Mouse (Mus musculus) midbrain, embryonic 15.5 days (tissue): ENCODE results near the gene Wwp2. TPM values are rescaled to one million over a fixed set of nuclear protein-coding genes. Genes with fewer than 3 reads are reported as not detected.

ENCODE experiments used
- ATAC-seq: fragments of 200-750 bp; cut with Nextera tagmentation; replicated peaks from 2 replicates; pipeline ENCODE4 v1.8.0; 2017; ENCODE audit warnings: moderate TSS enrichment
- H3K27ac ChIP-seq: fragments of 300-500 bp; sonication (generic); 2 replicates; pipeline ENCODE4 v1.5.1; 2015; ENCODE audit warnings: mild to moderate bottlenecking, inconsistent platforms
- H3K27me3 ChIP-seq: fragments of 300-500 bp; sonication (generic); replicated peaks from 2 replicates; pipeline ENCODE4 v1.6.1; 2015; ENCODE audit warnings: inconsistent platforms
- H3K36me3 ChIP-seq: fragments of 300-500 bp; sonication (generic); replicated peaks from 2 replicates; pipeline ENCODE4 v1.6.1; 2015; ENCODE audit warnings: inconsistent platforms
- H3K4me1 ChIP-seq: fragments of 300-500 bp; sonication (generic); 2 replicates; pipeline ENCODE4 v1.6.1; 2015; ENCODE audit warnings: inconsistent platforms
- H3K4me2 ChIP-seq: fragments of 300-500 bp; sonication (generic); 2 replicates; pipeline ENCODE4 v1.6.1; 2015; ENCODE audit warnings: inconsistent platforms, mild to moderate bottlenecking, moderate library complexity
- H3K4me3 ChIP-seq: fragments of 300-500 bp; sonication (generic); 2 replicates; pipeline ENCODE4 v1.5.1; 2015; ENCODE audit warnings: mild to moderate bottlenecking, inconsistent platforms
- H3K9ac ChIP-seq: fragments of 300-500 bp; sonication (generic); 2 replicates; pipeline ENCODE4 v1.6.1; 2015; ENCODE audit warnings: mild to moderate bottlenecking, inconsistent platforms
- H3K9me3 ChIP-seq: fragments of 300-500 bp; sonication (generic); 2 replicates; pipeline ENCODE4 v1.6.1; 2016; ENCODE audit warnings: inconsistent platforms
- WGBS: fragments of 180-500 bp; shearing (Covaris S2); methylation state at CpG from one replicate; pipeline ENCODE4 v1.1.7; 2015; ENCODE audit warnings: mixed read lengths; 5-methylcytosine and 5-hydroxymethylcytosine counted together
- polyA plus RNA-seq: library from polyadenylated mRNA; unstranded; fragments of >200 nt; fragmentation: Nextera tagmentation; extraction: Ambion mirVana; gene quantifications from 2 replicates; pipeline ENCODE4 v1.2.1, GENCODE M21; 2015

The Wwp2 gene
- polyA plus RNA-seq, 1 experiment from 2014 or later = 44.3 TPM

DNA sequence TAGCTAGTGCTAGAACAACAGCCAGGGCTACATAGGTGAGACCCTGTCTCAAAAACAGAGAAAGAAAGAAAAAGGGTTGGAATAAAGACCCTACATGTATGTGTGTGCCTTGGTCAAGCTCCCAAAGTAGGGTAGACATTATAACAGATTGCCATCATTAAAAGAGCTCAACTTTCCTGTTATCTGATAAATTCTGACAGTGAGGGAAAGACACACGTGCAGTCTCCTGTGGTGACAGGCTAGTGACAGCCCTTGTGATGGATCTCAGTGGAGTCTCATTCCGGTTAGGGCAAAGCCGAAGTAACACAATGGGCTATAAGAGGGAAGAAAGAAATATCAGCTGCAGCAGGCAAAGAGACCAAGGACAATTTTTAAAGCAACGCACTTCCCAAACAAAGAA, 32.1 kb upstream of the Wwp2 start:
- H3K27me3 ChIP-seq = no peaks in the 10 kb centered on the region
- H3K4me1 ChIP-seq = peaks cover 14% of the 10 kb centered on the region
- H3K36me3 ChIP-seq = 0 out of 2 replicates have a peak, but pooled peaks cover 3% of the 10 kb centered on the region
- no peak overlapping the region for H3K4me3 ChIP-seq
- H3K27ac ChIP-seq = no peak overlapping the region
- no peak for ATAC-seq
- no peak overlapping the region for H3K4me2 ChIP-seq
- no peaks in the 10 kb centered on the region for H3K9me3 ChIP-seq
- H3K9ac ChIP-seq = no peak overlapping the region
- WGBS = 79% methylated on average over 4 of the region's 4 CpGs

DNA sequence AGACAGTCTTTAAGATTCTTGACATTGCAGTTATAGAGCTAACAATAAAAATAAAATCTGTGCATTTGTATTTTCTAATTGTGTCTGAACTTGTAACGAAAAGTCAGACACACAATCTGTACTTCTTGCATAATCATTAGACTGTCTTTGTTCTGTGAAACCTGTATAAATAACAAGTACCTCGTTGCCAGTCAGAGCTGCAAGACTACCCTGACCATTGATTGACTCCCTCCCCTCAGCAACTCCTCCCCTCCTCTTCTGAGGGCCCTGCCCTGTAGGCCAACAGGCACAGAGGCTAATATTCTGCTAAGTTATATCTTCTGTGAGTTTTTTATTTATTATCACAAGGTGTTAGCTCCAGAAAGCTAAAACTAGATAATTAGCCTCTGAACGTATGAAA, 30.2 kb upstream of the Wwp2 start:
- Histone ChIP-seq H3K36me3 (peaks cover 22% of the 10 kb centered on the region), H3K9ac (no peak overlapping the region), H3K4me3 (no peak overlapping the region), H3K4me1 (peaks cover 14% of the 10 kb centered on the region), H3K4me2 (no peak overlapping the region), H3K27ac (no peak overlapping the region), H3K27me3 (no peaks in the 10 kb centered on the region), H3K9me3 (no peaks in the 10 kb centered on the region)
- ATAC-seq = no peak
- 72% methylated on average over 3 of the region's 3 CpGs for WGBS

DNA sequence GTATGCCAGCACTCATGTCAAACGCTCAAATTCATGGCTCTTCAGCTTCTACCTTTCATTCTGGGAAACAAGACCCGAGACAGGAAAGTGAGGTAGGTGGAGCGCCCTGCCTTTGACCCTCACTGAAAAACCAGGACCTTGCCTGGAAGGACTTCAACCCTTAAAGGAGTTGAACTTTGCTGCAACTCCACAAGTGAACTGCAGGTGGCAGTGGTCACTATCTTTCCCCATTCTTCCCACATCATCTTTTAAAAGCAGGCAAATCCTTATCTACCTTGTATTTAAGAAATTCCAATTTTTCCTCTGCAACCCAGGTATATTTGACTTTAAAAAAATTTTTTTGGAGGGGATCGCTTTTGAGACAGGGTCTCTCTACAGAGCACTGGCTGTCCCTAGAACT, 24.8 kb upstream of the Wwp2 start:
- Histone ChIP-seq H3K27ac (no peak overlapping the region), H3K4me2 (no peak overlapping the region), H3K27me3 (no peaks in the 10 kb centered on the region), H3K9me3 (no peaks in the 10 kb centered on the region), H3K4me1 (no peaks in the 10 kb centered on the region), H3K36me3 (peaks cover 58% of the 10 kb centered on the region), H3K9ac (no peak overlapping the region), H3K4me3 (no peak overlapping the region)
- WGBS = 78% methylated on average over 4 of the region's 4 CpGs
- ATAC-seq = no peak

DNA sequence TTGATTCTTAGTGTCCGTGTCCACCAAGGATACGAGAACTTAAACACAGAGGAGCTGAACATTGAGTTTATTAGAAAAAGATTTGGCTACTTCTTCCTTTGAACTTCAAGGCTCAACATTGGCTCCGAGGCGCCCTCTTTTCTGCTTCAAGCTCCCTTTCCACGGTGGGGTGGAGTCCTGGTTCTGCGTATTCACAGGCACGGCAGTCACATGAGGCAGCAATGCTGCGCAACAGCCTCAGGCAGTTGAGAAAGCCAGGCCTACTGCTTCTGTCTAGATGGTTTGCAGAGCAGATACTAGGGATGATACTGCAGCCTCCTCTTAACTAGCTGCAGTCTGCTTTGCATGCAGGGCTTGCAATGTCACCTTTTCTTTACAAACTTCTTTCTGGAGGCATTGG, 23.6 kb upstream of the Wwp2 start:
- 93% methylated on average over 8 of the region's 8 CpGs for WGBS

DNA sequence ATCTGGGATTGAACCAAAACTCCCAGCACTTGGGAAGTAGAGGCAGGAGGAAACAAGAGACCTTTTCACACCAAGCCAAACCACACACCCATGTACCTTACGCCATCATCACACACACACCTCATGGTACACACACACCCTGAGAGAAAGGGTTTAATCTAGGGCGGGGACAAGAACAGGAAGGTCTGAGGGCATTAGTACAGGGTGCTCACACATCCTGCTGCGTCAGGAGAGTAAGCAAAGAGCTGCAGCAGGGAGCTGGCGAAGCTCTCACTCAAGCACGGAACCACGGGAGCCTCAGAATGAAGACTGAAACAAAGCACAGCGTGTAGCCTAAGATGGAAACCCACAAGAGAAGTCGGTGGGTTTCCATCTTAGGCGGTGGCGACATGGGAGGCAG, 22.3 kb upstream of the Wwp2 start:
- Histone ChIP-seq H3K4me2 (no peak overlapping the region), H3K9me3 (no peaks in the 10 kb centered on the region), H3K9ac (no peak overlapping the region), H3K4me3 (no peak overlapping the region), H3K27ac (no peak overlapping the region), H3K27me3 (no peaks in the 10 kb centered on the region), H3K36me3 (peaks cover 77% of the 10 kb centered on the region), H3K4me1 (no peaks in the 10 kb centered on the region)
- ATAC-seq = no peak
- 92% methylated on average over 10 of the region's 10 CpGs for WGBS

More for the DNA sequence above, 23.6 kb upstream of the Wwp2 start:
- H3K4me2 ChIP-seq = no peak overlapping the region
- ATAC-seq = no peak
- no peak overlapping the region for H3K9ac ChIP-seq
- no peak overlapping the region for H3K4me3 ChIP-seq
- H3K36me3 ChIP-seq = peaks cover 67% of the 10 kb centered on the region
- no peaks in the 10 kb centered on the region for H3K4me1 ChIP-seq
- H3K9me3 ChIP-seq = no peaks in the 10 kb centered on the region
- no peak overlapping the region for H3K27ac ChIP-seq
- no peaks in the 10 kb centered on the region for H3K27me3 ChIP-seq

DNA sequence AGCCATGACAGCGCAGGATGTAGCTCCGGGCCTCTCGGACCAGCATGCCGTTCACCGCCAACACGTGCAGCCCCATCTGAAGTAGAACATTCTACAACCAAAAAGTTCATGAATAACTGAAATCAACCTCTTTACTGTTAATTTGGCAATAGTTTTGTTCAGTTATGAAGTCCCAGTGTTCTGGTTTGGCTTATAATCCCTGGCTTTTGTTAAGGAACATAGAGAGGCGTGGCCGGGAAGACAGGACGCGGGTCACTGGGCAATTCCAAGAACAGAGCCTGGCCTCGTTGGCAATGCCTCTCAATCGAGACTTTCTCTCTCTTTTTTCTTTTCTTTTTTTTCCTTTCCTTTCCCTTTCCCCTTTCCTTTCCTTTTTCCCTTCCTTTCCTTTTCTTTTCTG, 19.2 kb upstream of the Wwp2 start:
- no peak overlapping the region for H3K9ac ChIP-seq
- H3K36me3 ChIP-seq = peaks cover 60% of the 10 kb centered on the region
- H3K4me1 ChIP-seq = 0 out of 2 replicates have a peak, but pooled peaks cover under 1% of the 10 kb centered on the region
- no peak overlapping the region for H3K27ac ChIP-seq
- no peak overlapping the region for H3K4me2 ChIP-seq
- no peaks in the 10 kb centered on the region for H3K9me3 ChIP-seq
- H3K4me3 ChIP-seq = no peak overlapping the region
- H3K27me3 ChIP-seq = no peaks in the 10 kb centered on the region
- WGBS = 86% methylated on average over 12 of the region's 12 CpGs
- no peak for ATAC-seq

DNA sequence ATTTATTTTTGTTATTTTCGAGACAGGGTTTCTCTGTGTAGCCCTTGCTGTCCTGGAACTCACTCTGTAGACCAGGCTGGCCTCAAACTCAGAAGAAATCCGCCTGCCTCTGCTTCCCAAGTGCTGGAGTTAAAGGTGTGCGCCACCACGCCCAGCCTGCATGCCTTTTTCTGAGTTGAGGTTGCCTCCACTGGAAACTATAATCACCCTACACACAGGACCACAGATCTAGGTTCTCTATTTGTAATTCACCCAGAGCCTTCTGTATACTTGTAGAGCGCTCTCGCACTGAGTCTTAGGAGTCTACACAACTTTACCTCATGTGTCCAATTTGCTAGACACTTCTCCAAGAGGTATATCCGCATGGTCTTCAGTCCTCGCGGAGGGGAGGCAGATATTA, 12.0 kb upstream of the Wwp2 start:
- peak overlapping the region; percentile 72 for H3K27ac ChIP-seq
- peak; percentile 18; the same call in 1 of the 2 replicates for ATAC-seq

DNA sequence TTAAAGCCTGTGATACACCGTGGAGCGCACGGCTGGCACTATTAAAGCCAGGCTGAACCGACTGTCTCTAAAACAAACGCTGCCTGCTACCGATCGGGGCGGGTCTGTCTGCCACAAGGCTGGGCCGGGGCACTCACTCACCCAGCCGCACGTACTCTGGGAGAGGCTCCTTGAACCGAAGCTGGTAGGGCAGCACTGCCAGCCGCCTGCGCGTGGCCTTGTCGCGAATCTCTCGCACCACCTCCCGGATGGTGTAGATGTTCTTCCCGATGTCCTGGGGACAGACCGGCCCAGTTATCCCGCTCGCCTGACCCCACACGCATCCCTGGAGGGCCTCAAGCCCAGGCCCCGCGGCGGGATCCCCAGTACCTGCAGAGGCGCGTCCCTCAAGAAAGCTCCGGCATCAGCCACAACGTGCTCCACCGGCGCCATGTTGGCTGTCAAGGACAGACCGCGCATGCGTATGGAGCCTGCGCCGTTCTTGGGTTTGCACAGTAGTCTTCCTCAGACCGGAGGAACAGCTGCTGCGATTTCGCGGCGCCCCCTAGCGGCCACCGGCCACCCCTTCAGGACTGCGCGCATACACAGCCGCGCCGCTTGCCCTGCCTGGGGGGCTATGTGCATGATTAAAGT, 11.5 kb upstream of the Wwp2 start, which contains the start of gene Nob1:
Gene Nob1, minus strand, starts transcription at position 455 of the 633 bp plus-strand sequence.
- H3K36me3 ChIP-seq = peaks cover 10% of the 10 kb centered on the region; the same call in 1 of the 2 replicates
- H3K9me3 ChIP-seq = no peaks in the 10 kb centered on the region
- under 1% methylated on average over 50 of the region's 50 CpGs for WGBS
- H3K4me3 ChIP-seq = peak within 1 kb of the TSS; percentile 82
- peaks cover 22% of the 10 kb centered on the region for H3K4me1 ChIP-seq
- peak; percentile 99 for ATAC-seq
- H3K27me3 ChIP-seq = no peaks in the 10 kb centered on the region
- H3K4me2 ChIP-seq = peak within 1 kb of the TSS; percentile 82
- peak within 1 kb of the TSS; percentile 82 for H3K9ac ChIP-seq
- peak within 1 kb of the TSS; percentile 72 for H3K27ac ChIP-seq

More for the DNA sequence above, 12.0 kb upstream of the Wwp2 start:
- peaks cover 22% of the 10 kb centered on the region for H3K4me1 ChIP-seq
- H3K4me2 ChIP-seq = peak overlapping the region; percentile 82
- no peaks in the 10 kb centered on the region for H3K27me3 ChIP-seq
- no peaks in the 10 kb centered on the region for H3K9me3 ChIP-seq
- H3K4me3 ChIP-seq = peak overlapping the region; percentile 82
- WGBS = 29% methylated on average over 9 of the region's 9 CpGs
- peak overlapping the region; percentile 82 for H3K9ac ChIP-seq
- peaks cover 10% of the 10 kb centered on the region; the same call in 1 of the 2 replicates for H3K36me3 ChIP-seq

DNA sequence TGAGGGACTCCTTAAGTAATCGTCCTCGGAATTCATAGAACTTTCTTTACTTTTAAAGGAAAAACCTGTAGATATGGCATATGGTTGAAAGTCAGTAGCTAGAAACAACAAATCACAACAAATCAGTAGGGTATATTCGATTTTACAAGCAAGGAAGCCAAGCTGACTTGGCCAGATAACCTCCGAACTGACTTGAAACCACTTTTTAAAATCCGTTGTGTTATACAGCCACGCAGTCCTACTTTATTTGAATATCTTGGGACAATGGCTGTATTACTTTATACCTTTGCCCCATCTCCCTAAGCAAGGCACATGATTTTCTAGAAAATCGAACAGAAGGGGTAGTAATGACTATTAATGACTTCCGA, 11.0 kb upstream of the Wwp2 start:
- Histone ChIP-seq H3K4me1 (peaks cover 22% of the 10 kb centered on the region), H3K36me3 (peaks cover 10% of the 10 kb centered on the region; the same call in 1 of the 2 replicates), H3K9me3 (no peaks in the 10 kb centered on the region), H3K4me3 (peak overlapping the region; percentile 82), H3K4me2 (peak overlapping the region; percentile 82; the same call in 1 of the 2 replicates), H3K9ac (no peak overlapping the region), H3K27ac (no peak overlapping the region), H3K27me3 (no peaks in the 10 kb centered on the region)
- ATAC-seq = no peak
- WGBS = 47% methylated on average over 8 of the region's 8 CpGs

DNA sequence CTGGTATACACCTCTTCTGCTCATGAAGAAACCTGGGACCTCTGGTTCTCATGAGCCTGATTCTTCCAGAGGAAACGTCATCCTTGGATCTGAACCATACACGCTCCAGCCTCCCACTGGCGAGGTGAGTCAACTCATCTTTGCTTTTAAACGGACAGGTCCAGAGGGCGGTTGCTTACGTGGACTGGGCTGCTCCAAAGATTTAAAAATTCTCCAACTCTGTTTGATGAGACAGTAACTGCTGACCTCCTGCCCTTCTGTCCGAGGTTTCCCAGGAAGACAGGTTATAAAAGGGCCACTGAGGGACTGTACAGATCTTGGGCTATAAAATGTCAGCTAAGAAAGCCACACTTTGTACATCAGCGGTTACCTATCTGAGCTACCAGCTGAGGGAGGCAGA, 5.3 kb upstream of the Wwp2 start:
- Histone ChIP-seq H3K9ac (no peak overlapping the region), H3K27ac (no peak overlapping the region), H3K4me1 (peaks cover 6% of the 10 kb centered on the region), H3K4me2 (no peak overlapping the region), H3K36me3 (no peaks in the 10 kb centered on the region), H3K9me3 (no peaks in the 10 kb centered on the region), H3K4me3 (no peak overlapping the region), H3K27me3 (no peaks in the 10 kb centered on the region)
- 86% methylated on average over 8 of the region's 8 CpGs for WGBS
- no peak for ATAC-seq

DNA sequence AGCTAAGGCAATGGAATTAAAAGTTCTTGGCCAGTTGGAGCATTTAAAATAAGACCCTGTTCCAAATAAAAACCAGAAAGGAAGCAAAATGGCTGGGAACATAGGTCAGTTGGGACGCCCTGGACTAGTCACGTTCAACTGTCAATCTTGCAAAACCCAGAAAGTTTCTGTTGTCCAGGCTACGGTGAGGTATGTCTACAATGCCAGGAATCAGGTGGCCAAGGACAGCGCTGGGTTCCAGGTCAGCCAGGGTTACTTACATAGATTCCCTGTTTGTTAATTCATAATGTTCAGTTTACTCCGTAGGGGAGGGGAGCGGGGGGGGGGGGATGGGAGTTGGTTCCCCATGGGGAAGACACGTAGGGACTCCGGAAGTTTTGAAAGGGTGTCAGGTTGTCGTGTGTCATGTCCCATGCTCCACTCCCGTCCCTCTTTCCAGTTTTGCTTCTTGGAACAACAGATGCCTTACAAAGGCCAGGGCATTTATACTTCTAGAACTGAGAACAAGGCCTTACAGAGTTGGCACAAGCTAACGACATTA, 674 bp upstream of the Wwp2 start:
- no peak; the same call in none of the 2 replicates for ATAC-seq
- no peaks in the 10 kb centered on the region for H3K9me3 ChIP-seq
- peak overlapping the region; percentile 80 for H3K4me2 ChIP-seq
- 28% methylated on average over 11 of the region's 11 CpGs for WGBS
- H3K36me3 ChIP-seq = no peaks in the 10 kb centered on the region
- H3K27ac ChIP-seq = 0 out of 2 replicates have a peak overlapping the region, but pooled peaks have one; percentile 79
- peak overlapping the region; percentile 68; the same call in 1 of the 2 replicates for H3K9ac ChIP-seq
- peak overlapping the region; percentile 77 for H3K4me3 ChIP-seq
- peaks cover 18% of the 10 kb centered on the region for H3K4me1 ChIP-seq
- H3K27me3 ChIP-seq = no peaks in the 10 kb centered on the region

DNA sequence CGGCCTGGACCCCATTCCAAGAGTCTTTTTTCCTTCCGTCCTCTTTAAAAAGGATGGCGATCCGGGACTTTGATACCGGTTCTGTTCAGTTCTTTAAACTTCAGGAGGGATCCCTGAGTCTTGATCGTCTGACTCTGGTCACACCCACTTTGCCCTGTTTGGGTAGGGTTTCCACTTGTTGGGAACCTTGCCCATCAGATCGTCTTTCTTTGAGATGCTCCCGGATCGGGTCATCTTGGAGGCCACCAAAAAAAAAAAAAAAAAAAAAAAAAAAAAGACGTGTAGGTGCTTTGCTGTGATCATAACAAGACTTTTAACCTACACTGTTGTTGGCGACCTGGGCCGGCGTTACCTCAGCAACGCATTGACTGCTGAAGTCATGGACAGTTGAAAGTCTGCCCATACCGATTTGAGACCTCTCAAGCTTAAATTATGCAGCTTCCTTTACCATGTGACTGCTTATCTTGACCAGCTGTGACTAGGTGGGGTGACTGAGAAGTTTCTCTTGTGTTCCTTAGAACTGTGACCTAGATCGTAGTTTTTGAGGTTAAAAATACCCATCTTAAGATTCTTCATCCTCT, 766 bp downstream of the Wwp2 start:
- 6% methylated on average over 16 of the region's 16 CpGs for WGBS
- Histone ChIP-seq H3K4me2 (peak overlapping the region; percentile 80), H3K4me3 (peak overlapping the region; percentile 77), H3K9ac (peak overlapping the region; percentile 68), H3K36me3 (no peaks in the 10 kb centered on the region), H3K27ac (peak overlapping the region; percentile 79), H3K4me1 (peaks cover 18% of the 10 kb centered on the region), H3K27me3 (no peaks in the 10 kb centered on the region), H3K9me3 (no peaks in the 10 kb centered on the region)
- peak; percentile 37; the same call in 1 of the 2 replicates for ATAC-seq
